Mouse (Mus musculus) cerebellum, postnatal 4 days (tissue): ENCODE measurements at regions not wholly inside any gene's neighbourhood (a gene's known extent, or its start where the extent isn't known, plus 50 kb on each side); places are given as distances from the start of the nearest gene placed in this dataset.

ENCODE experiments used
- DNase-seq, 2 experiments: peaks; one replicate each; pipeline ENCODE4 v3.0.0; 2022; ENCODE audit warnings: low spot score in 2 of 2, mixed read lengths in 1 of 2

GRCm38 (mm10) chr8:44828026-44828425 lies 107.2 kb upstream of the Fat1 start:
- DNase-seq = no peak

GRCm38 (mm10) chr8:44838431-44838830 lies 96.8 kb upstream of the Fat1 start:
- DNase-seq = no peak

- DNase-seq = no peak
Observed at GRCm38 (mm10) chr8:44839504-44840209, 95.6 kb upstream of the Fat1 start.

- DNase-seq = no peak
Observed at GRCm38 (mm10) chr8:44840646-44841045, 94.6 kb upstream of the Fat1 start.

GRCm38 (mm10) chr8:44844362-44844761 lies 90.9 kb upstream of the Fat1 start:
- DNase-seq = no peak

GRCm38 (mm10) chr8:44852223-44852622 lies 83.0 kb upstream of the Fat1 start:
- DNase-seq = no peak

- DNase-seq = no peak
Observed at GRCm38 (mm10) chr8:44855115-44855514, 80.1 kb upstream of the Fat1 start.

GRCm38 (mm10) chr8:44867202-44867601 lies 68.0 kb upstream of the Fat1 start:
- DNase-seq = no peak

GRCm38 (mm10) chr8:44867666-44868065 lies 67.6 kb upstream of the Fat1 start:
- DNase-seq = no peak

GRCm38 (mm10) chr8:44877066-44877465 lies 58.2 kb upstream of the Fat1 start:
- DNase-seq = no peak

GRCm38 (mm10) chr8:44878208-44878607 lies 57.0 kb upstream of the Fat1 start:
- no peak for DNase-seq

- no peak for DNase-seq
Observed at GRCm38 (mm10) chr8:44879186-44879585, 56.1 kb upstream of the Fat1 start.

- no peak for DNase-seq
Observed at GRCm38 (mm10) chr8:44884399-44885006, 50.7 kb upstream of the Fat1 start.
